Mouse (Mus musculus): ENCODE results near the gene Tspyl3.

DNA sequence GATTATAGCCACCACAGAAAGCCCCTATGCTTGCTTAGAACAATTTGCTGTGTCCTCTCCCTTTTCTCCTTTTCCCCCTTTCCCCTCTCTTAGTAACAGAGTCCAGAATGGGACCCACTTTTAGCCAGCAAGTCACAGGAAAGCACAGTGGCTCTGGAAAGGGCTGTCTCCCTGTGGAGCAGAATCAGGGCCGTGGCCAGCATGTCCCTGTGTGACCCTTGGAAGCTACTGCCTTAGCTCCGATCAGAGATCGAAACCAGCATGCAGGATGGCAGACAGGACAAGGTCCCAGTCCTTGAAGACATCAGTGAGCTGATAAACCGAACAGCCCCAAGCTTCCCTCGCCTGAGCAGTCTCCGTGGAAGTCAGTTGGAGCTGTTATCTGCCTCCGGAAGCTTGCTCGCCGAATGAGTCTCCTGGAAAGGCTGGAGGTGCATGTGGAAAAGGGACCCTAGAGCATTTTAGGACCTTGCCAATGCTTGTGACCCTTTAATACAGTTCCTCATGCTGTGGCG, 7.4 kb downstream of the Tspyl3 start:
- TF ChIP-seq CTCF (IDR thresholded peaks at IDR 0.05; ENCODE audit: extremely low read depth, insufficient read depth, insufficient read length, insufficient replicate concordance) (no peak), POLR2A (IDR thresholded peaks at IDR 0.05; ENCODE audit: low read depth, low read length) (no peak)

Data from spleen, adult 2 months (tissue).